Mouse (Mus musculus): ENCODE results near the gene Epm2a. TPM values are rescaled to one million over a fixed set of nuclear protein-coding genes. Genes with fewer than 3 reads are reported as not detected.
A peak's percentile ranks its signal among the peaks of the same experiment; 100 is the strongest.

Gene Epm2a
- total RNA-seq, 2 experiments from 2014 or later = 1.9 to 4.3 TPM

DNA sequence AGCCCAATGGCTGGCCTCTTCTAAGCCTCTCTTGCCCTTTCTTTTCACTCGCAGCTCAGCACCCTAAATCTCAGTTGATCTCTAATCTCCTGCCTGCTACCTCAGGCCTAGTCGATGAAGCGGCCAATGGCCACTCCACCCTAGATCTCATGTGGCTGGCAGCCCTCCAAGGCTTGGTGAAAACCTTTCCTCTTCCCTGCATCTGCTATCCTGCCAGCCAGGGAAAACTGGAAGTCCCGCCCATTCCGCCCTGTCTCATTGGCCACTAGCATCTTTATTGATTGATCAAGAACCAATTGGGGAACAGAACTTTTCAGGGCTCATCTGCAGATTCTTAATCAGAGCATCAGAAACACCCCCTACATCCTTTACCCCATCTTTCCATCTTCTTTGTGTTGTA, 67.7 kb downstream of the Epm2a start:
- no peak for ATAC-seq (replicated peaks; ENCODE audit: poor library complexity, severe bottlenecking)

DNA sequence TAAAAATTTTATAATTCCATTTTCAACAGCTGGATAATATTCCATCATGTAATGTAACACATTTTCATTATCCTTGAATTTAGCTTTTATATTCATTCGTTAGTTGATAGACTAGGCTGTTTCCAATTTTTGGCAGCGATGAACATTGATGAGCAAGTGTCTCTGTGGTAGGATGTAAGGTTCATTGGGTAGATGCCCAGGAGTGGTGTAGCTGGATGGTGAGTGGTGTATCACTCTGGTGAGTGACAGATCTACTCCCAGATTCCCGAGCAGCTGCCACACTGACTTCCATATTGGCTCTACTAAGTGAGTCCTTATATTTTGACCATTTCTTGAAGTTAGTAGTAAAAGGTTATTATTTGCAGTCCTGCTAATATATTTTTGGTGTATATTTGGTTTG, 76.9 kb downstream of the Epm2a start:
- no peak for ATAC-seq (replicated peaks; ENCODE audit: poor library complexity, severe bottlenecking)

DNA sequence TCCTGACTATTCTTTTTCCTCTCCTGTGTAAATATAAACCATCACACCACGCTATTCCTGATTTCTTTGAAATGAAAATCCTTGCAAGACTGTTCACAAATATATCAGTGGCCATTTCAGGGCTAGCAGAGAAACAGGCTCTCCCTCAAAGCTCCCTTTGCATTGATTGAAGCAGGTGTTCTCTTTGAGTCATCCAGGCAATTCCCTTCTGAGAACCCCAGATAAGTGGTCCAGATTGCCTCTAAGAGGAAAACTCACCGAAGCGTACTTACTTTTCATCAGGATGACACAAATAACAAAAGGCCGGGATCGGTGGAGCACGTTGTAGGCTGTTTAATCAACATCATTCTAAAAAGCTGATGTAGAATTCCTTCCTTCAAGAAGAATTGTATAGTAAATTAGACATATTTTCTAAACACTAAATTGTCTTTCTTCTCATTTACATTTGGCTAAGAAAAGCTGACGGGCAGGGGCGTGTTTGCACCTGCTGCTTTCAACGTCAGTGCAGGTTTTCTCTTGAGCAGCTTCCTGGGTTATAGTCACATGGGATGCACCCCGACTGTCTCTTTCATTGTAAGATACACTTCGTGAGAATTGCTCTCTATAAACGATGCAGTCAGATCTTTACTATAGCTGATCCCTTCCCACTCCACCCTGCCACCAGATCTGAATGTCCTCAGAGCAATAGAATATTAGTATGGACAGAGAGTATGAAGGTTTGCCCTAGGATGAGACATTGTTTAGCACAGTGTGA, 86.0 kb downstream of the Epm2a start:
- ATAC-seq (replicated peaks; ENCODE audit: poor library complexity, severe bottlenecking) = no peak

DNA sequence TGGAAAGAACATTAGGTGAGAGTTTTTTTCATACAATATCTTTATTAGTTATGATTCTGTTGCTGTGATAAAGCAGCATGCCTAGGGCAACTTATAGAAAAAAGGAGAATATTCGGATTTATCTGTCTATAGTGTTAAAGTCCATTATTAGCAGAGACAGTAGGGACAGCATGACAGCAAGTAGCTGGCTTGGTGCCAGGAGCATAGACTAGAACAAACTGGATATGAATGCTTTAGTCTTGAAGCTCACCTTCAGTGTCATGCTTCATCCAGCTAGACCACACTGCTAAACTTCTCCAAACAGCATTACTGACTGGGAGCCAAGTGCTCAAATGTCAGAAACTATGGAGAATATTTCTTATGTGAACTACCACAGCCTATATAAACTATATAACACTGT, 93.8 kb downstream of the Epm2a start:
- ATAC-seq (replicated peaks; ENCODE audit: poor library complexity, severe bottlenecking) = no peak

DNA sequence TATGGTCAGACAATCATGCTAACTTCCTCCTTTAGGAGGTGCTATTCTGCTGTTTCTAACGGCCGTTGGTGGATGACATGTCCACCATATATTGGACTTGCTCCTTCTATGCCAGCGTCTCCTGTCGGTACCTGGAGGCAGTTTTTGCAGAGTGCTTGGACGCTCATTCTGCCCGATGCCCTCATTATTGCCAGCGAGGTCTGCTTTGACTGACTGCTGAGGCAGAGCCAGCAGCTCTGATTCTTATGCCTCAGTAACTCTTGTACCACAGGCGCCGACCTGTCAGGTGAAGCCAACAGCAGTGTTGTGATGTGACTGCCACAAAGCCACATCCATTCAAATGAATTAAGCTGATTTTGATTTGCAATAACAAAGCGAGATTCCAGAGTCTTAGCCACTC, 95.3 kb downstream of the Epm2a start:
- no peak for ATAC-seq (replicated peaks; ENCODE audit: poor library complexity, severe bottlenecking)

DNA sequence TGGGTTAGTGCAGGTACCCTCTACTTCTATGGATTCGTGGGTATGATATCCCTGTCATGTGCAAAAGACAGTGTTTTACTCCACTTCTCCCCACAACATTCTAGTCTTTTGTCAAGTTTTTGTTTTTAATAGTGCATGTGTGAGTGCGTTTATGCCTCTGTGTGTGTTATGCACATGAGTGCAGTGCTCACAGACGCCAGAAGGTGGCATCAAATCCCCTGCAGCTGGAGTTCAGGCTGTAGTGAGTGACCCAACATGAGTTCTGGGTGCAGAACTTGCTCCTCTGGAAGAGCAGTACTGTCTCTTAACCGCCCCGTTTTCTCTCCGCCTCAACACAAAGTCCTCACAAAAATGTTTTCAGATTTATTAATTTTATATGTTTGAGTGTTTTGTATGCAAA, 96.1 kb downstream of the Epm2a start:
- no peak for ATAC-seq (replicated peaks; ENCODE audit: poor library complexity, severe bottlenecking)

DNA sequence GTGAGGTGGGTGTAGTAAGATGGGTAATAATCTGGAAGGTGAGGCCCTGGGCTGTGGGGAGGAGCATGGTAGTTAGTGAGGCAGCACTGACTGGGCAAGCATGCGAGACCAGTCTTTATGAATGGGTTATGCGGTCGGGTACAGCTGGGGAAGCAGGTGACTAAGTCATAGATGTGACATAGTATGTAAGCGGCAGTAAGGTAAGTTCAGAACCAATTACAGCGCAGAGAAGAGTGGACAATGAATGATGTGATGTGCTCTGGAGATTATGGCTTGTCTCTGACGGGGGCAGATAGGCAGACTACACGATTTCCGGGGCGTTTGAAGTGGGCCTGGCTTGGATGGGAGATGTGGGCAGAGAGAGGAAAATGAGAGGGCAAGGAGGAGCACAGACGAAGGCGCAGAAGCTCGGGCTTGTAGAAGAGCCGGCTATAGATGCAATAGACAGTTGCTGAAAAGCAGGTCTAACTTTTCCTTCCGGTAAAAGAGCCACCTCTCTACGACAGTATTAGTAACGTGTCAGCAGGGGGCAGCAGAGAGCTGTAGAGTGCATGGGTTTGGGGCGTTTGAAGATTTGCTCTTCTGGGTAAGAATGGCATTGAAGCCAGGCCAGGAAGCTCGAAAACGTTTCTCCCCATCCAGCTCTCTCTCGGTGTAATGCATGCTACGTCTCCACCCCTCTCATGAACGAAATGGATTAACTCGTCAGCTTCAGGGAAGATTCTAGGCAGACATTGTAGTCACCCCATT, 106.5 kb downstream of the Epm2a start:
- peak; percentile 96 for ATAC-seq (replicated peaks; ENCODE audit: poor library complexity, severe bottlenecking)

DNA sequence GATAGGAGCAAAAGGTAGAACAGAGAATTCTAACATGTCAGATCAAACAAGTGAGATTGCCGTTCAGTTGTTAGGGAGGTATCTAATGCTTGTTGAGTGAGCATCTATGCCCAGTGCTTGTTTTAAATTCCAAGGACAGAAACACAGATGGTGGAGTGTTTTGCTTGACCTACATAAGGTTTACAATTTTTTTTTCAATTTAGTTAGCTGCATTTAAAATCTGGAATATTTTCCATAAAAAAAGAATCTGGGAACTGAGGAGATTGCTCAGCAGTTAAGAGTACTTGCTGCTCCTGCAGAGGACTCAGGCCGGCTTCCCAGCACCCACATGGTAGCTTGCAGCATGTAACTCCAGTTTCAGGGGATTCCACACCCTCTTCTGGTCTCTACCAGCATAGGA, 109.3 kb downstream of the Epm2a start:
- ATAC-seq (replicated peaks; ENCODE audit: poor library complexity, severe bottlenecking) = no peak

DNA sequence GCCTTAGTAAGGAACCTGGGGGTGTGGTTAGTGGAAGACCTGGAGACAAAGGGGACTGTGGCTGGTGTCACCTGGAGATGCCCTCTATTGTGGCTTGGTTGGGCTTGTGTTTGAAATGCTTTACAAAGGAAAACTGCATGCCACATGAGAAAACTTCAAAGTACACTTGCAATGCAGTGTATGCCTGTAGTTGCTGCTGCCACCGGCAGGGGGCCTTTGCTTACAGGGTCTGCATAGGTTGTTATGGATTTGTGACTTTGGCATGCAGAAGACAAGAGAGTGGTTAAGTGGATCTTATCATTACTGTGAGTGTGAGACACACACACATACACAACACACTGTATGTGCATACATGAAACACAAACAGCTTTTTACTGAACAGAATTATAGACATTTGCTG, 114.2 kb downstream of the Epm2a start:
- ATAC-seq (replicated peaks; ENCODE audit: poor library complexity, severe bottlenecking) = no peak; the same call in 1 of the 2 replicates

DNA sequence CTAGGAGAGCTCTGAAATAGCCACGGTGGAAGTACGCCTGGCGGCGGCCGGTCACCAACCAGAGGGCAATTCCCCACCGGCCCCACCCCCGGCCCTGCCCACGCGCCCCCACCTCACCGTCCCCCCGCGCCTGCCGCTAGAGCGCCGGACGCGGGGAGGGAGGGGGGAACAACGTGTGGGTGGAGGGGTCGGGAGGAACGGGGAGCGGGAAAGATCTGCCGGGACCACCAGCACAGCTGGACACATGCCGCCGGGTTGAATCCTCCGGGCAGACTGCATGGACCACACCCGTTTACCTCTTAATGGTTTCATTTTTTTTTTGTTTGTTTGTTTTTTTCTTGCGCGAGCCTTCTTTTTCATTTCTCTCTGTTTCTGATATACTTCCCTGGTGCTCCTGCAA, 148.8 kb downstream of the Epm2a start:
- ATAC-seq (replicated peaks; ENCODE audit: poor library complexity, severe bottlenecking) = peak; percentile 99

Other genes starting within 250 kb of the Epm2a start
- 16.3 and 18.0 TPM in 2 replicates for gene Shprh, start 194.0 kb upstream of the Epm2a start, total RNA-seq (2014; fragmentation: Nextera tagmentation)
- gene Shprh, start 194.0 kb upstream of the Epm2a start, total RNA-seq (2017) = 20.6 and 24.6 TPM in 2 replicates
- 6.7 and 8.5 TPM in 2 replicates for gene Fbxo30, start 62.1 kb upstream of the Epm2a start, total RNA-seq (2014; fragmentation: Nextera tagmentation)
- gene Fbxo30, start 62.1 kb upstream of the Epm2a start, total RNA-seq (2017) = 14.6 and 14.7 TPM in 2 replicates

Measured in granulocyte monocyte progenitor cell, adult 5-6 weeks (primary cell).